Mouse (Mus musculus) megakaryocyte, embryonic 14.5 days (primary cell): Measurements from ENCODE around the gene Stxbp3.

Experiments used
- FLI1 ChIP-seq: IDR thresholded peaks from 2 replicates; pipeline ENCODE4 v1.6.1; 2012; ENCODE audit warnings: low read length, inconsistent platforms, mixed read lengths
- GATA1 ChIP-seq: IDR thresholded peaks from 3 replicates; pipeline ENCODE4 v1.6.1; 2012; ENCODE audit warnings: mixed read lengths, low read length, inconsistent platforms, borderline replicate concordance

GRCm38 (mm10) chr3:108855371-108855770 lies 15.0 kb upstream of the Stxbp3 start:
- no peak for TF ChIP-seq GATA1
- no peak for TF ChIP-seq FLI1
